Mouse (Mus musculus) ovary, adult 18-20 months (tissue): Measurements from ENCODE around the gene Iqcd.

Experiments used
- DNase-seq: peaks from one replicate; pipeline ENCODE4 v3.0.0; 2022; ENCODE audit warnings: low spot score, mixed read lengths

The Iqcd gene

GRCm38 (mm10) chr5:120571056-120571740 lies 17.6 kb upstream of the Iqcd start:
- DNase-seq: no peak

- no peak for DNase-seq
Observed at GRCm38 (mm10) chr5:120574469-120575063, 14.2 kb upstream of the Iqcd start.

GRCm38 (mm10) chr5:120576781-120577301 lies 12.0 kb upstream of the Iqcd start:
- no peak for DNase-seq

GRCm38 (mm10) chr5:120577935-120578441 lies 10.8 kb upstream of the Iqcd start:
- DNase-seq: no peak

GRCm38 (mm10) chr5:120578504-120579081 lies 10.2 kb upstream of the Iqcd start:
- DNase-seq: peak; percentile 82

GRCm38 (mm10) chr5:120579211-120579897 lies 9.5 kb upstream of the Iqcd start:
- peak; percentile 55 for DNase-seq

- no peak for DNase-seq
Observed at GRCm38 (mm10) chr5:120579898-120580626, 8.8 kb upstream of the Iqcd start.

GRCm38 (mm10) chr5:120582002-120582401 lies 6.8 kb upstream of the Iqcd start:
- no peak for DNase-seq

GRCm38 (mm10) chr5:120583511-120583910 lies 5.3 kb upstream of the Iqcd start:
- no peak for DNase-seq

GRCm38 (mm10) chr5:120584968-120585367 lies 3.8 kb upstream of the Iqcd start:
- no peak for DNase-seq

GRCm38 (mm10) chr5:120586741-120587615 lies 1.8 kb upstream of the Iqcd start:
- no peak for DNase-seq

- no peak for DNase-seq
Observed at GRCm38 (mm10) chr5:120587616-120587926, 1.2 kb upstream of the Iqcd start.

GRCm38 (mm10) chr5:120587940-120588568 lies 762 bp upstream of the Iqcd start:
- no peak for DNase-seq

GRCm38 (mm10) chr5:120590356-120591010 lies 1.7 kb downstream of the Iqcd start:
- no peak for DNase-seq

GRCm38 (mm10) chr5:120592141-120592540 lies 3.3 kb downstream of the Iqcd start:
- DNase-seq: no peak

- no peak for DNase-seq
Observed at GRCm38 (mm10) chr5:120594485-120594884, 5.7 kb downstream of the Iqcd start.

GRCm38 (mm10) chr5:120599625-120600024 lies 10.8 kb downstream of the Iqcd start:
- DNase-seq: no peak

GRCm38 (mm10) chr5:120600946-120601668 lies 12.3 kb downstream of the Iqcd start:
- no peak for DNase-seq

- no peak for DNase-seq
Observed at GRCm38 (mm10) chr5:120602210-120602609, 13.4 kb downstream of the Iqcd start.
